Mouse (Mus musculus) liver, embryonic 18 days (tissue): ENCODE measurements around the gene Fam222a. TPM values are rescaled to one million over a fixed set of nuclear protein-coding genes. Genes with fewer than 3 reads are reported as not detected.

Source experiments
- polyA plus RNA-seq: library from polyadenylated mRNA; depleted of rRNA; stranded (reverse); fragments of >200 nt; gene quantifications from 2 replicates; pipeline ENCODE4 v1.2.3, GENCODE M21; 2012; rRNA removed

Fam222a gene
- polyA plus RNA-seq: 1.0 and 1.1 TPM in 2 replicates

GRCm38 (mm10) chr5:114567565-114568197 is at the start of gene Fam222a:
Fam222a (plus strand) TSS chr5:114568016.

GRCm38 (mm10) chr5:114658255-114658654 is 90.4 kb downstream of the Fam222a start, which contains the start of gene Trpv4:
Trpv4 (minus strand) TSS chr5:114658421.

Other genes with a start within 250 kb of the Fam222a start
- 18.4 and 18.6 TPM in 2 replicates for gene Kctd10, start 187.5 kb upstream of the Fam222a start, polyA plus RNA-seq
- 12.9 and 15.3 TPM in 2 replicates for gene Ube3b, start 187.4 kb upstream of the Fam222a start, polyA plus RNA-seq
- gene Mmab, start 124.0 kb upstream of the Fam222a start, polyA plus RNA-seq: 9.4 and 9.6 TPM in 2 replicates
- gene Mvk, start 123.7 kb upstream of the Fam222a start, polyA plus RNA-seq: 15.7 and 16.0 TPM in 2 replicates
- 0.58 and 0.63 TPM in 2 replicates for gene Trpv4, start 90.4 kb downstream of the Fam222a start, polyA plus RNA-seq
- 14.7 and 16.2 TPM in 2 replicates for gene Gltp, start 123.0 kb downstream of the Fam222a start, polyA plus RNA-seq
- 4.8 and 5.4 TPM in 2 replicates for gene Tchp, start 139.7 kb downstream of the Fam222a start, polyA plus RNA-seq
- gene Ankrd13a, start 206.7 kb downstream of the Fam222a start, polyA plus RNA-seq: 28.5 and 31.8 TPM in 2 replicates
- 14.6 and 19.2 TPM in 2 replicates for gene Git2, start 207.5 kb downstream of the Fam222a start, polyA plus RNA-seq